Mouse (Mus musculus) central nervous system, embryonic 18 days (tissue): Measurements from ENCODE around the gene Sf3b1. TPM values are rescaled to one million over a fixed set of nuclear protein-coding genes. Genes with fewer than 3 reads are reported as not detected.

Experiments used
- polyA plus RNA-seq: library from polyadenylated mRNA; depleted of rRNA; stranded (reverse); fragments of >200 nt; gene quantifications from 2 replicates; pipeline ENCODE4 v1.2.3, GENCODE M21; 2012; rRNA removed

Gene Sf3b1
- polyA plus RNA-seq: 212 and 224 TPM in 2 replicates

DNA sequence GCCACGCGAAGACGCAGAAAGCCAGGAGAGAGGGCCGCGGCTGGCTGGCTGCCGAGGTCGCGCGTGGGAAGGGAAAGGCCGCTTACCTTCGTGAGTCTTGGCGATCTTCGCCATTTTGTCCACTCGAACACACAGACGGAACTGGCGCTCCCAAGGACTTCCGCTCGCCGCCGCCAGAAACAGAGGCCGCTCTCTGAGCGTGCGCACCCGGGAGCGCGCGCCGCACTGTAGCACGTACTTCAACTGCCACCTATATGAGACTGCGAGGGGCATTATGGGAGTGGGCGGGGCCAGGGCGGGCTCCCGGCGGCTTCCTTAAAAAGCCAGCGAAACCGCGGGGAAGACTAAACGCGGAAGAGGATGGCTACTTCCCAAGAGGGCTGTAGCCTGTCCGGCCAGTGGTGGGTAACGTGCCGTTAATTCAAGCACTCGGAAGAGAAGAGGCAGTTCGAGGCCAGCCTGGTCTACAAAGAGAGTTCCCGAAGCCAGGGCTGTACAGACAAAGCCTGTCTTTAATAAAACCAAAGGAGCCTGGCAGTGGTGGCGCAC is at the start of gene Sf3b1:
Gene Sf3b1, minus strand, starts transcription at position 229 of the 549 bp plus-strand sequence.

GRCm38 (mm10) chr1:55052355-55052953 is 25.2 kb upstream of the Sf3b1 start, which contains the start of gene Coq10b:
Gene Coq10b, plus strand, starts transcription at chr1:55052770.

Other genes starting within 250 kb of the Sf3b1 start
- 60.5 and 65.7 TPM in 2 replicates for gene Ankrd44, start 101.1 kb downstream of the Sf3b1 start, polyA plus RNA-seq
- 23.1 and 23.2 TPM in 2 replicates for gene Coq10b, start 25.3 kb upstream of the Sf3b1 start, polyA plus RNA-seq
- gene Hspe1, start 60.7 kb upstream of the Sf3b1 start, polyA plus RNA-seq: 226 and 232 TPM in 2 replicates
- 138 and 151 TPM in 2 replicates for gene Hspd1, start 60.8 kb upstream of the Sf3b1 start, polyA plus RNA-seq
- 59.1 and 61.9 TPM in 2 replicates for gene Mob4, start 103.8 kb upstream of the Sf3b1 start, polyA plus RNA-seq
- gene Rftn2, start 199.3 kb upstream of the Sf3b1 start, polyA plus RNA-seq: 9.0 and 10.8 TPM in 2 replicates
- 5.4 and 5.6 TPM in 2 replicates for gene Mars2, start 209.7 kb upstream of the Sf3b1 start, polyA plus RNA-seq